Mouse (Mus musculus): ENCODE data around the gene Tex2.
"Not testable (repeated sequence)": the region's sequence is repeated elsewhere in the genome, so short reads cannot be mapped to it uniquely, and the experiment has no call there.

The Tex2 gene

DNA sequence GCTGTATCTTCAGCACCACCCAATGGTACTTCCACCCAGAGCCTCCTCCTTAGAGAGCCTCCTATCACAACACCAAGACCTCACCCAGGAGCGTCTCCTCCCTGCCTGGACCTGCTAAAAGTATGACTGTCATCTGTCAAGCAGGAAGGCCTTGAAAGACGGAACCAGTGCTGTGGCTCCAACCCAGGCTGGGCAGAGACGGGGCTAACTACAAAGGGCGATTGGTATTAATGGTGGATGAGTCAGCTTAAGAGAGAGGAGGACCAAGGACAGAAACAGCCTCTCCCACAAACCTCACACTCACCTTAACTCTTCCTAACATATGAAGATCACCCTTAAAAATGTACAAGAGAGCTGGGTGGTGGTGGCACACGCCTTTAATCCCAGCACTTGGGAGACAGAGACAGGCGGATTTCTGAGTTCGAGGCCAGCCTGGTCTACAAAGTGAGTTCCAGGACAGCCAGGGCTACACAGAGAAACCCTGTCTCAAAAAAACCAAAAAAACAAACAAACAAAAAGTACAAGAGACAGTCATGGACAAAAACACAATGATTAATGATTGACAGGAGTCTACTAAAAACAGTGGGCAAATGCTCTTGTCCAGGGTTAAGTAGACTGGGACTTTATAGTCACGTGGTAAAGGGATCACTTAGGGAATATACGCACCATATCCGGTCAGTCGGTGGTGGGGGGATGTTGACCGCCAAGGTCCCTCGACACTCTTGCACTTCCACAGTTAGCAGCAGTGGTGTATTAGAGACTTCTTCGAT lies 101.8 kb downstream of the Tex2 start:
- no peak for DNase-seq (ENCODE audit: low spot score in 2 of 2)

DNA sequence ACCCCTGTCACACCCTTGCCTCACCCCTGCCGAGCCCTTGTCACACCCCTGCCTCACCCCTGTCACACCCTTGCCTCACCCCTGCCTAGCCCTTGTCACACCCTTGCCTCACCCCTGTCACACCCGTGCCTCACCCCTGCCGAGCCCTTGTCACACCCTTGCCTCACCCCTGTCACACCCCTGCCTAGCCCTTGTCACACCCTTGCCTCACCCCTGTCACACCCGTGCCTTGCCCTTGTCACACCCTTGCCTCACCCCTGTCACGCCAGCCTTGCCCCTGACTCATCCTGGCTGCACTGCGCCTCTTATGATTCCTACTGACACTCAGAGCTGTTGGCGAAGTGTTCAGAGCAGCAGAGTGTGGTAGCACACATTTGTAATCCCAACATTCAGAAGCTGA lies 105.6 kb downstream of the Tex2 start:
- DNase-seq (ENCODE audit: low spot score in 2 of 2) = no peak

DNA sequence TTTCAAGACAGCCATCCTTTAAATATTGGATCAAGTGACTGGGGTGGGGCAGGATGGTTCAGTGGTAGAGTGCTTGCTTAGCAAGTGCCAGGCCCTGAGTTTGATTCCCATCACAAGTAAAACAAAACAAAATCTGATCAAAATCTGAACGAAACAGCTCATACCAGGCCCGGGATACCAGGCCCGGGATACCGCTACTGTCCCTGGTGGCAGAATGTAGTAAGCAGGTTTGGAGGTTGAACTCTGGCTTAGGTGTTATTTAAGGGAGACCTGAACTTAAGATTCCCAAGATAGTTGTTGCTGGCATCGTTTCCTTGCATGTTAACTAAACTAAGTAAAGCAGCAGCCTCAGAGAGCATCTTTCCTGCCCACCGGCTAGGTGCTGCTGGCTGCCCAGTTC lies 107.0 kb downstream of the Tex2 start:
- no peak for DNase-seq (ENCODE audit: low spot score in 2 of 2)

DNA sequence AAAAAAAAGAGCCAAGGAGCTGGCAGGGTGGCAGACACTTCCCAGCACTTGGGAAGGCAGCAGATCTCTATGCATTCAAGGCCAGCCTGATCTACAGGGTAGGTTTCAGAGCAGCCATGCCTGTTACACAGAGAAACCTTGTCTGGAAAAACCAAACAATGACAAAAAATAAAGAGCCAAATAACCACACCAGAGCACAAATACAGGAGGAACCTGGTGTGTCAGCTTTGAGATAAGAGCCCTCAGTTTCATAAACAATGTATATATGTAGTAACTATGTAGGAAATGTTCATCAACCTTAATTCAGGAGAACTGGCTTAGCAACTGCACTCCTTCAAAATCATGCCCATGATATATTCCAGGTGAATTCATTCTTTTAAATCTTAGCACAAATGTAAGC lies 109.1 kb downstream of the Tex2 start:
- DNase-seq (ENCODE audit: low spot score in 2 of 2) = no peak

DNA sequence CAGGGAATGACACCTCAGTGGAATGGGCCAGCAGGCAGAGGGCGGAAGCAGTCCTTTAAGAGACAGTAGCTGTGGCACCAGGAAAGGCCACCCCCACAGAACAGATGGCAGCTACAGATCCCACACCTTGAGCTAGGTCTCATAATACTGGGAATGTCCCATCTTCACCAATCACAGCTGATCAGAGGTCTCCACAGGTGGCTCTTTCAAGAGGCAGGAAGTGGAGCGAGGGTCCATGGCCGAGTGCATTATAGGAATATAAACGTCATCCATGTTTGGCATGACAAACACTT lies 109.9 kb downstream of the Tex2 start:
- DNase-seq (ENCODE audit: low spot score in 2 of 2) = no peak

DNA sequence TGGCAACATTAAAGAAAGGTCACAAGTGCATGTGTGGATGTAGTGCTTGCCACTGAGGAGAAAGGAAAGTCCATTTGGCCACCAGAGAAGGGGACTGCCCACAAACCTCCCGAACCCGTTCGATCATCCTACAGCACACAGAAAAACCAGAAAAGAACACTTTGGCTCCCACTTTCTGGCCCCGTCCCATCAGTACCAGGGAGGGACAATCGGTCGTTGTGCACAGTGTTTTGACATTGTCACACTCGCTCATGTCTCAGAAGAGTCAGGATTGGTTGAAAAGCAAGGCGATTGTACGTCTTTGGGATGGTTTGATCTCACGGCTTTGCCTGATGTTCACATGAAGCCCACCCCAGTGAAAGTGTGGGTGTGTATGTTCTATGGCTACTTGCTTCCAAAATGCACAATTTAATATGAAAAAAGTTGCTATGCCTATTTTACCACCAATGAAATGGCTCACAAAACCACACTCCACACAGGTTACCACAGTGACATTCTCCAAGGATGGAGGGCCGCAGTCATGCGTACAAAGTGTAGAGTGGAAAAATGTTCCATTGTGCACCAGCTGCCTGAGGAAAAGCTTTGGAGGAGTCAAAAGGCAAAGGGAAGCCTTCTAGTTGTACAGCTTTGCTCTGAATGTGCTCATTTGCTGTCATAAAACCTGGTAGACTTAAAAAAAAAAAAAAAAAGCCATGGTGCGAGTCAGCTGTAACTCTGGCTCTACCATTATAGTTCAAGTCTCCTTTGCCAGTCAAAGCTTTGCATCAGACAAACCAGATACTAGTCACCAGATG lies 110.4 kb downstream of the Tex2 start:
- no peak for DNase-seq (ENCODE audit: low spot score in 2 of 2)

DNA sequence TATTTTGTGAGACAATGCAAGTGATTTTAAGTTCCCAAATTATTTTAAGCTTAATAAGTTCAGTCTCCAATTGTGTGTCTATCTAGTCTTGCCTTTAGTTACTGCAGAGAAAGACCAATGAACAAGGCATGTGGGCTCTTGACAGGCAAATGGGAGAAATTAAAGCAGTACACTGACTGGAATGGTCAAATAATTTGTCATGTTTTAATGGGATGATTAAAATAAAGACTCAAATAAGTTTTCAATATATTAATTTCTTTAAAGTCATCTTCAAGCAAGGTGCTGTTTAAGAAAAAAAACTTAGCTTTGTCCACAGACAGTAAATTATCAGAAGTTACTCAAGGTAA lies 111.1 kb downstream of the Tex2 start:
- DNase-seq (ENCODE audit: low spot score in 2 of 2) = no peak

DNA sequence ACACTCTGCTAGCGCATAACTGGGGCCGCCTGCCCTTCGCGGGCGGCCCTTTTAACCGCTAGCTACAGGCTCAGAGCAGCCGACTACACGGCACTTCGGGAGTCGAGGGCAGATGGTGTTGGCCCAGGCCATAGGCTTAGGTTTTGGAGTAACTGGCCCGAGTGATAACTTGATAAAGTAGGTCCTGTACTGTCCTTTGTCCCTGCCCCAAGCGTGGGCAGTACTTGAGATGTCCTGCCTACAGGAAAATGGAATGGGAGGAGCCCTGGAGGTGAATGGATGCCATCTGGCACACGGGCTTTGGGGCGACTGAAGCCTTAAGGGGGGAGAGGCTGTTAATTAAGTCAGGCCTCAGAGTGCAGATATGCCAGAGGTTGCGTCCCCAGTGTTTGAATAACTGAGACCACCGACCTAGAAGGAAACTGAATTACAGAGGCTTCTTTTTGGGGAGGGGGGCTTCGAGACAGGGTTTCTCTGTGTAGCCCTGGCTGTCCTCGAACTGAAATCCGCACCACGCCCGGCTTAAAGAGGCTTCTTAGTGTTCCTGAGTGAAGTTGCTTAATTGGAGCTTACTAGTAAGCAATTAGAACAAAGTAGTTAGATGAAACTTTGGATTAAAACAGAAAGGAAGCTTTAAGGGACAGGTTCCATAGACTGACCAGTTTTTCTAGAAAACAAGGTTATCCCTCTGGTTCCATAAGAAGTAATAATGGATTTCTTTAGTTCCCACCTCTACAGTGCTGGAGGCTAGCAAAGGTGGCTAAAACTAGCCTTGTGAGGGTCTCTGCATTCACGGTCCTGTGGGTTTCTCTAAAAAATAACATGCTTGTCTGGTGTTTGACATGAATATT lies 111.7 kb downstream of the Tex2 start:
- DNase-seq (ENCODE audit: low spot score in 2 of 2) = peak; percentile 56 to 72

DNA sequence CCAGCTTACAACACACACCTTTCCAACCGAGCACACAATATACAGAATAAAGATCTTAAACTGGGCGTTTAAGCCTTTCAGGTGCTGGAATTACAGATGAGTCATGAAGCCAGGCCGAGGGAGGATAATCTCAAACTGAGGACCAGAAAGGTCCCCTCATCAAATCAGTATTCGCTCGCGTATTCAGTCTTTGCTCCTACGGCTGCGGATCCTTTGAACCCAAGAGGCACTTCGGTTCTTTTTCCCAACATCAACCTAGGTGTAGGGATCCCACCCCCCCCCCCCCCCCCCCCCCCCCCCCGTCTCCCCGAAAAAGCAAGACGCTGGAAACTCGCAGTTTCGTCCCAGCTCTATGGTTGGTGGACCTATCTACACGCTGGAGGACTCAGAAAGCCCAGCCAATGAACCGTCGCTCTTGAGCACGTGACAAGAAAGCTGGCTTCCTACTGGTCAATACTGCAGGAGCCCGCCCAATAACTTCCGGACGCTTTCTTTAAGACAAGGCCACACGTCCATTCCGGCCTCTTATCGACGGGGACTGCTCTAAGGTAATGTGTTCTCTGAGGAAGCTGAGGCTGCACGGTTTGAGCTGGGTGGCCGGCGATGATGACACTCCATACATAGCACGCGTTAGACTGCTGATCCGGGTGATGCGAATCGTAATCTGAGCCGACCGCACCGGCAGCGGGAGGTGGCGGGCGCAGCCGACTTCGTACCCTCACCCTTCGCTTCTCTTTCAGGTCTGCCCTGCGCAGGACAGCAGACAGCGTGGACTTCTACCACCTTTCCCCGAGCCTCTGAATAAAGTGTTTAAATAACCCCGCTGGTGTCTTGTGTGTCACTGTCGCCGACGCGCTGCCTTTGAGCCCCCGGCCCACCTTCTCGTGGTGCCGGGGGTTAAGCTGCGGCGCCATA lies 112.6 kb downstream of the Tex2 start:
- peak; percentile 89 to 94 for DNase-seq (ENCODE audit: low spot score in 2 of 2)

DNA sequence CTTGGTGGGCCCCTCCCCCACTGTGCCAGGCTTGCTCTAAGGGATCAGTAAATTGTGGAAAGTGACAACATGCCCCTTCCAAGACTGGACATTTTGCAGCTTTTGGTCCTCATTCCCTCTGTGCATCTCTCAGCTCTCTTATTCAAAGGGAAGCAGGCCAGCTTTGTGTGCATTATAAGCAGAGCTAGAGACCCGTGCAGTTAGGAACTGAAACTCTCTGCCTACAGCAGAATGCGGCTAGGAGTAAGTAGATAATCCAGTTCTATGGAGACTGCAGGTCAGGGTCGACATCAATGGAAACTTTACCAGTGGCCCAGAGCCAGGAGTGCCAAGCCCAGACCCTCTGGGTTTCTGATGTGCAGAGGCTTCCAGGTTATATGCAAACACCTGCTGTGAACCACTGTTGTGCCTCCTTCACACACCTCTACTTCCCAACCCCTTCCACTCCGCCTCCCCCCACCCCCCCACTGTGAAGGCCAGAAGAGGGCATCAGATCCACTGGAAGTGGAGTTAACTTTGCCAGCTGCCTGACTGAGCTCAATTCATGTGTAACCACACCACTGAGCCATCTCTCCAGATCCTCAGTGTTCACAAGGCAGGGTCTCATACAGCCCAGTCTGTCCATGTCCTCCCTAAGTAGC lies 114.4 kb downstream of the Tex2 start:
- DNase-seq (ENCODE audit: low spot score in 2 of 2) = no peak

DNA sequence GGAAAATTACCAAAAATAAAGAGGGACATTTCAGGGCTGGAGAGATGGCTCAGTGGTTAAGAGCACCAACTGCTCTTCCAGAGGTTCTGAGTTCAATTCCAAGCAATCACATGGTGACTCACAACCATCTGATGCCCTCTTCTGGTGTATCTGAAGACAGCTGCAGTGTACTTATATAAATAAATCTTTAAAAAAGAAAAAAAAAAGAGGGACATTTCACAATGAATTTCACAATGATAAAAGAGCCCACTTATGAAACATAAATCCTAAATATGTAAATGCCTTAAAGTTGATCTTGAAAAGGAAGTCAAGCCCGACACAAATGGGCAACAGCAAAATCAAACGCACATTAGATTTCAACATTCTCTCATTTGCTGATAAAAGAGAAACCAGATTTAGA lies 115.3 kb downstream of the Tex2 start:
- no peak for DNase-seq (ENCODE audit: low spot score in 2 of 2)

DNA sequence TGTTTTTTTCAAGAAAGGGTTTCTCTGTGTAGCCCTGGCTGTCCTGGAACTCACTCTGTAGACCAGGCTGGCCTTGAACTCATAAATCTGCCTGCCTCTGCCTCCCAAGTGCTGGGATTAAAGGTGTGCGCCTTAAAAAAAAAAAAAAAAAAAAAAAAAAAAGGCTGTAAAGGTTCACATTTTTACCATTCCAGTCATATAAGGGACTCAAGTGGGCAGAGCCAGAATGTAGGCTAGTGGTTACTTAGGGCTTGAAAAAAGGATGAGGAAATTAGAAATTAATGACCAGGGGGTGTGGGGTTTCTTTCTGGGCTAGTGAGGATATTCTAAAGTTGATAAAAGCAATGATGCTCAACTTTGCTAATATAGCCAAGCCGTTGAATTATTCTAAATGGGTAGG lies 116.2 kb downstream of the Tex2 start:
- DNase-seq (ENCODE audit: low spot score in 2 of 2) = not testable (repeated sequence)

DNA sequence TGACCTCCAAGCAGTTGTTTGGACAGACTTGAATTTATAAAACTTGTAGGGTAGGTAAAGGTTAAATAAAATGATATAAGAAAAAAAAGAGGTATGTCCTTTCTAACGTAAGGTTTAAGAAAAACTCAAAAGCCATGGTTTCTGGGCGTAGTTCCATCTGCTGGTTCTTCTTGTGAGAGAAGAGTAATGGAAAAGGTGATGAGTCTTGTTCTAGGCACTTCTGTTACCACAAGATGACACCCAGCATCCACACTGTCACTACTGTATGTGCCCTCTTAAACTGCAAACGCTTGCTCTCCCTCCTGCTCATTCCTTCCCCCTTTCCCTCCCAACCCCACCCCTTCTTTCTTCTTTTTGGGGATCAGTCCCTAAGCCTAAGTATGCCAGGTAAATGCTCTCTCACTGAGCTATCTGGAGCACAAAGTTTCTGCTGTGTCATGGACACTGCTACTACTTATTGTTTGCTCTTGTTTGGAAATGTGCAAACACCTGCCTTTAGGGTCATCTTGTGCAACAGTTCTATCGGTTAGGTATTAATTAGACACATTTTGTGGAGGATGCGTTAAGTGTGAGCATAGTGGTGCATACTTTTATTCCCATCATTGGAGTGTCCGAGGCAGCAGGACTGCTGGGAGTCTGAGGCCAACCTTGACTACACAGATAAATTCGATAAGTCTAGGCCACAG lies 120.1 kb downstream of the Tex2 start:
- no peak for DNase-seq (ENCODE audit: low spot score in 2 of 2)

DNA sequence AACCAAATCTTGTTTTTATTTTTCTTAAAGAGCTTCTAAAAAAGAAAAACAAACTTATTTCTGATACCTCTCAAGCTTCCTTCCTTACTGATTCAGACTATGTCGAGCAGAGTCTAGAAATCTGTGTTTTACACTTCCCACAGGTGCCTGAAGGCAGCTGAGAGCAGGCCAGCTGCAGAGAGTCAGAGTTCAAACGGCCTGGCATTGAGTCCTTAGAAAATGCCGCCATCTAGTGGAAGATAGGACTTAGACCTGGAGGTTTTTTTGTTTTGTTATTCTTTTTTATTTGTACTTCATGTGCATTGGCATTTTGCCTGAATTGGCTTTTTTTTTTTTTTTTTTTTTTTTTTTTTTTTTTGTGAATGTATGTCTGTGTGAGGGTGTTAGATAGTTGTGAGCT lies 121.8 kb downstream of the Tex2 start:
- DNase-seq (ENCODE audit: low spot score in 2 of 2) = peak; percentile 33 to 48

DNA sequence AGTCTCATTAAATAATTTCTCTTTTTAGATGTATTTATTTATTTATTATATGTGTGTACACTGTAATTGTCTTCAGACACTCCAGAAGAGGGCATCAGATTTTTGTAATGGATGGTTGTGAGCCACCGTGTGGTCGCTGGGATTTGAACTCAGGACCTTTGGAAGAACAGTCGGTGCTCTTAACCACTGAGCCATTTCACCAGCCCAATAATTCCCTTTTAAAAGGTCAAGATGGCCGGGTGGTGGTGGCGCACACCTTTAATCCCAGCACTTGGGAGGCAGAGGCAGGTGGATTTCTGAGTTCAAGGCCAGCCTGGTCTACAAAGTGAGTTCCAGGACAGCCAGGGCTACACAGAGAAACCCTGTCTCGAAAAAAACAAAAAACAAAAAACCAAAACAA lies 122.6 kb downstream of the Tex2 start:
- not testable (repeated sequence) for DNase-seq (ENCODE audit: low spot score in 2 of 2)

DNA sequence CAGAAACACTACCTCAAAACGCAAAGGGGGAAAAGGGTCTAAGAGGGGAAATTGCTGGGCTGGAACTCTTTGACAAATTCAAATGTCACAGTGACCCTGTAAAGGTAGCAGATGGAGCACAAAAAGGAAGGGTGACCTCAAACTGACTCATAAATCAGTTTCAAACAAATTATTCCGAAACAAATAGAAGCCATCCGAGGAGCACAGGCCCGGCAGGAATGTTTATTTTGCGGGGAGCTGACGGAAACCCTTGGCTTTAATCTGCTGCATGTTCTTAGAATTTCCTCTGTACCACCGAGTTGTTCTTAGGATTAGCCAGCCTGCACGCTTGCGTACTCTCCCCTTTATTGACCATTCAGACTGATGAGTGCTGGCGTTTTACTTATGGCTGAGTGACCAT lies 123.2 kb downstream of the Tex2 start:
- DNase-seq (ENCODE audit: low spot score in 2 of 2) = no peak

DNA sequence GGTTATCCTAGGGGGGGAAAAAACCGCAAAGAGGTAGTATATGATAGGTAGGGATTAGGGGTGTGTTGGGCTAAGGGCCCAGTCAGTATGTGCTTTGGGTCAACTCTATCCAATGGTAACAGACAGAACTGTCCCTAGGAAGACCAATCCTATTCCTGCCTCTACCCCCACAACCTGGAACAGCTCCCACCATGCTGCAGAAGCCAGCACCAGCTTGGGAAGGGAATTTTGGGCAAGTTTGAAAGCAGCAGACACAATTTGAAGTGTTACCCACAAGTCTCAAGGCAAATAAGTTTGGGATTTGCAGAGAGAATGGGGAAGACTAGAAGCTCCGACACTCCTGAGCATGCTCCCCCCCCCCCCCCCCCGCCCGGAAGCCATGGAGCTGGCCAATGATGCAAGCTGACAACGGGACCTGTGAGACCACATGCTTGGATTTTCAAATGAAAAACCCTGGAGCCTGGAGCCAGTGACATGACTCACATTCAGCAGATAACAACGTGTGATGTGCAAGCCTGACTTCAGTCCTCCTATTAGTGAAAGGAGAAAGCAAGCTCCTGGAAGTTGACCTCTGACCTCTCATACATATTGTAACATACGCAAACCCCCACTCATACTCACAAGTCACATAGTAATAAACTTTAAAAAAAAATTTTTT lies 124.1 kb downstream of the Tex2 start:
- no peak for DNase-seq (ENCODE audit: low spot score in 2 of 2)

DNA sequence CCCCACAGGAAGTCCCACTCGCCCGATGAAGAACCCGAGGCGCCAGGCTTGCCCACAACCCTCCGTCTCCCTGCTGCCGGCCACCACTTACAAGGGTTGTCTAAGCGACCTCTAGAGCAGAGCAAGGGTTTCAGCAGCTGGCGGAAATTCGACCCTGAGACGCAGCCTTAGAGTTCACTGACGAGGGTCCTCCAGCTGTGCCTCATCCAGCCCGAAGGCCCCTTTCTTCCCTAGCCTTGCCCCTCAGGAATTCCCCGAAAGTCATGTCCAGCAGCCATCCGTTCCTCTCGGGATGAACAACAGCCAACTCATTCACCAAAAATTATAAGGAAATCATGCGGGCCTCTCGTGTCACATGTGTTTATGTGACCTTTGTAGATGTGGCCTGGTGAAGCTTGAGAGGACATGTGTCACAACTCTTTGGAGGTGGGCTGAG lies 125.1 kb downstream of the Tex2 start:
- DNase-seq (ENCODE audit: low spot score in 2 of 2) = no peak

DNA sequence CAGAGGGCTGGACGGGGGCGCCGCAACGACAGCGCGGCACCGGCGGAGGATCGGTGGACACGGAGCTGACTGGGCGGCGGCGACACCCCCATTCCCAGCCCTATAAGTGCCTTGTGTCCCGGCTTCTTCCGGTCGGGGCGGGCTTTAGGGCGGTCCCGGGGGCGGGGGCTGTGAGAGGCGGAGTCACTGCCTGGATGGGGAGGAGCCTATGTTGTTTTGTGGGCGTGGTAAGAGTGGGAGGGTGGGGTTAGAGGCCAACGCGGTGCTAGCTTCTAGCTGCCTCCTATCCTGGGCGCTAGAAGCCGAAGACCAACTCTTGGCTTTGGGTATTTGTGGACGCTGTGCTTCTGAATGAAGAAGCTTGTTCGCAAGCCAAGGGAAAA lies 125.5 kb downstream of the Tex2 start, which contains the start of gene Ern1:
Gene Ern1 (minus strand): TSS at position 120 of the 383 bp plus-strand sequence.
- DNase-seq (ENCODE audit: low spot score in 2 of 2) = peak; percentile 96

Data from urinary bladder, postnatal 36 days (tissue).